Mouse (Mus musculus): ENCODE data around the gene Olfr741. TPM values are rescaled to one million over a fixed set of nuclear protein-coding genes. Genes with fewer than 3 reads are reported as not detected.

The Olfr741 gene
- not detected for total RNA-seq (2021)

DNA sequence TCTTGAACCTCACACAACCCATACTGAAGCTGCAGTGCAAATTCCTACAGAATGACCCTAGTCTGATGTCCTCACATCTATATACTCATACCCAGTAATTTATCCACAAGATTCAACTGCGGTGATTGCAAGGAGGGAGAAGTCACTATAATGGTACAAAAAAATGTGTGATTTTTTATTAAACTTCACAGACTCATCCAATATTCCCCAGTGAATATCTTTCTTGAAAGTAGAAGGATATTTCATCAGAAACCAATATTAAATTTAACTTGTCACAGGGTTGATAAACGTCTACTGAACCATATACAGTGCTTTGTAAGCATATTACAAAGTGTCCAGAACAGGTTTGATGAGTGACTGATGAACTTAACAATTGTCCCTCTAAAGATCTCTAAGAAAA lies at the start of gene Olfr741:
Olfr741 (plus strand) TSS at position 301 of the 400 bp plus-strand sequence.
- DNase-seq (ENCODE audit: extremely low spot score in 1 of 2, low spot score in 2 of 2): no peak
- intact Hi-C loops (cut with DNase I): no loop called here

DNA sequence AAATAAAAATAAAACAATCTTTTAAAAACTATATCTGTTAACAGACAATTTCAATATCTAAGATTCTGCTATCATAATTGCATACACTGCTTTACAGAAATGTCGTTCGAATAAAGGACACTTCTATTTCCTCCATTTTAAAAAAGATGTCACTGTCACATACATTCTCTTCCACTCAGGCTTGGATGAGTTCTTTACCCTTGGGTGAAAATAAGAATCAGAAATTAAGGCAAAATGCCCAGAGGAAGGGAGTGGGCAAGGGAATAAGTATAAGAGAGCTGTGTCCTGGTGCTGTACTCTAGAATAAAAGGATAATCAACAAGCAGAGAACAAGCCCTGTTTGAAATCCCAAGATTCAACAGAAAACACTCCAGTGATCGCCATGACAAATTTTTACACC lies 27.3 kb upstream of the Olfr741 start, which contains the start of gene Olfr740:
Olfr740 (plus strand) TSS at position 301 of the 400 bp plus-strand sequence.
- intact Hi-C loops (cut with DNase I): no loop called here
- no peak for DNase-seq (ENCODE audit: extremely low spot score in 1 of 2, low spot score in 2 of 2)

DNA sequence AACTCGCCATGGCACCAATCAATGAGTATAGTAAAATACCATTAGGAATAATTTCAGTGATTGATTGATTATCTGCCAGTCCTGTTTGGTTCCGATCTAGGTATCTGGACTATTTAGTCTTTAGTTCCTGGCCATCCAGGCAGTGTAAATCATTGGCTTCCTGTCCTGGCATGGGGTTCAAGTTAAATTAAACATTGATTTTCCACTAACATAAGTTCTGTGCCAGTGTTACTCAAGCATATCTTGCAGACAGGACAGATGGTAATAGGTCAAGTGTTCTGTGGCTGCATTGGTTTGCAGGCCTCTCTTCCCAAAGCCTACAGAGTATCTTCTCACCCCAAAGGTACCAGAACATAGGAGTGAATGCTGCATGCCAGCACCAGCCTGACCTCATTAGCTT lies 5.9 kb downstream of the Olfr741 start:
- intact Hi-C loops (cut with DNase I): no loop called here
- DNase-seq (ENCODE audit: extremely low spot score in 1 of 2, low spot score in 2 of 2): no peak

DNA sequence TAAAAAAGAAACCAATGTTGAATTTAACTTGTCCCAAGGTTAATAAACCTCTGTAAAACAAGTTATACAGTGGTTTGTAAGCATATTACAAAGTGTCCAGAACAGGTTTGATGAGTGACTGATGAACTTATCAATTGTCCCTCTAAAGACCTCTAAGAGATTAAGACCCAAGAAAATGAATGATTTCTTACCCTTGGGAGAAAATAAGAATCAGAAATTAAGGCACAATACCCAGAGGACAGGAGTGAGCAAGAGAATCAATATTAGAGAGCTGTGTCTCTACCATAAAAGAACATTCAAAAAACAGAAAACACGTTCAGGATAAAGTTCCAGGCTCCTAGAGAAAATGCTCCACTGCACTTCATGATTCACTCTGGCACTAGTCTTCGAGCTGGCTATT lies 30.8 kb downstream of the Olfr741 start, which contains the start of gene Olfr742:
Olfr742 (plus strand) TSS at position 301 of the 400 bp plus-strand sequence.
- intact Hi-C loops (cut with DNase I): no loop called here
- DNase-seq (ENCODE audit: extremely low spot score in 1 of 2, low spot score in 2 of 2): no peak

DNA sequence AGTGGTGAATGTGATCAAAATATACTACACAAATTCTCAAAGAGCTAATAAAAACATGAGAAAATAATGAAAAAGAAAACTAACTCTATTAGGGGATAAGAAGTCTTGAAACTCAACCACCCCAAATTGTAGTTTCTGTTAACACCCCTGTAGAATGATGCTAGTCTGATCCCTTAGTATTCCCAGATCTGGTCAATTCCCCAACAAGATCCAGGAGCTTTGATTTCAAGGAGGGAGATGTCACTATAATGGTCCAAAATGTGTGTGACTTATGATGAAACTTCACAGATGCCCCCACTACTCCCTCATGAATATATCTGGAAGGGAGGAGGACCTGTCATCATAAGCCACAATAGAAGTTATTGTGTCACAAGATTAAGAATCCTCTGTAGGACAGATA lies 49.0 kb downstream of the Olfr741 start, which contains the start of gene Olfr743:
Olfr743 (plus strand) TSS at position 301 of the 400 bp plus-strand sequence.
- DNase-seq (ENCODE audit: extremely low spot score in 1 of 2, low spot score in 2 of 2): no peak
- intact Hi-C loops (cut with DNase I): no loop called here

Other genes with a start within 250 kb of the Olfr741 start
- not detected for gene Olfr731, start 230.9 kb upstream of the Olfr741 start, total RNA-seq (2021)
- gene Olfr732, start 188.5 kb upstream of the Olfr741 start, total RNA-seq (2021): not detected
- not detected for gene Olfr733, start 171.2 kb upstream of the Olfr741 start, total RNA-seq (2021)
- gene Olfr734, start 146.0 kb upstream of the Olfr741 start, total RNA-seq (2021): not detected
- not detected for gene Olfr735, start 123.9 kb upstream of the Olfr741 start, total RNA-seq (2021)
- not detected for gene Tlr11, start 114.8 kb upstream of the Olfr741 start, total RNA-seq (2021)
- not detected for gene Olfr736, start 91.6 kb upstream of the Olfr741 start, total RNA-seq (2021)
- not detected for gene Olfr738, start 65.2 kb upstream of the Olfr741 start, total RNA-seq (2021)
- gene Olfr739, start 54.1 kb upstream of the Olfr741 start, total RNA-seq (2021): not detected
- not detected for gene Olfr740, start 27.2 kb upstream of the Olfr741 start, total RNA-seq (2021)
- gene Olfr742, start 30.9 kb downstream of the Olfr741 start, total RNA-seq (2021): not detected
- not detected for gene Olfr743, start 49.1 kb downstream of the Olfr741 start, total RNA-seq (2021)
- gene Olfr744, start 142.1 kb downstream of the Olfr741 start, total RNA-seq (2021): not detected
- not detected for gene Olfr745, start 166.7 kb downstream of the Olfr741 start, total RNA-seq (2021)
- not detected for gene Olfr746, start 174.3 kb downstream of the Olfr741 start, total RNA-seq (2021)
- gene Olfr747, start 220.5 kb downstream of the Olfr741 start, total RNA-seq (2021): not detected
- gene Olfr748, start 234.6 kb downstream of the Olfr741 start, total RNA-seq (2021): not detected

Data from left cerebral cortex, postnatal 10 days (tissue).